Mouse (Mus musculus) kidney, postnatal 14 days (tissue): ENCODE results near the gene Trio.
A peak's percentile ranks its signal among the peaks of the same experiment; 100 is the strongest.

ENCODE experiments used
- DNase-seq: peaks from one replicate; pipeline ENCODE4 v3.0.0; 2022; ENCODE audit warnings: mixed read lengths

The Trio gene

GRCm38 (mm10) chr15:27788122-27788759 is 237.4 kb downstream of the Trio start:
- DNase-seq = no peak

- no peak for DNase-seq
Observed at GRCm38 (mm10) chr15:27787151-27787550, 238.5 kb downstream of the Trio start.

GRCm38 (mm10) chr15:27786418-27786817 is 239.2 kb downstream of the Trio start:
- no peak for DNase-seq

- DNase-seq = peak; percentile 70
Observed at GRCm38 (mm10) chr15:27785280-27786001, 240.2 kb downstream of the Trio start.

GRCm38 (mm10) chr15:27784126-27784563 is 241.5 kb downstream of the Trio start:
- DNase-seq = peak; percentile 88

GRCm38 (mm10) chr15:27783541-27784125 is 242.0 kb downstream of the Trio start:
- peak; percentile 63 for DNase-seq

GRCm38 (mm10) chr15:27783092-27783491 is 242.6 kb downstream of the Trio start:
- DNase-seq = no peak

GRCm38 (mm10) chr15:27782383-27783036 is 243.1 kb downstream of the Trio start:
- peak; percentile 87 for DNase-seq

- DNase-seq = no peak
Observed at GRCm38 (mm10) chr15:27779827-27780226, 245.8 kb downstream of the Trio start.

- DNase-seq = no peak
Observed at GRCm38 (mm10) chr15:27779398-27779797, 246.2 kb downstream of the Trio start.

- no peak for DNase-seq
Observed at GRCm38 (mm10) chr15:27778256-27778655, 247.4 kb downstream of the Trio start.

GRCm38 (mm10) chr15:27777455-27778190 is 248.0 kb downstream of the Trio start:
- no peak for DNase-seq

GRCm38 (mm10) chr15:27774481-27774880 is 251.2 kb downstream of the Trio start:
- no peak for DNase-seq

GRCm38 (mm10) chr15:27772125-27772627 is 253.5 kb downstream of the Trio start:
- DNase-seq = no peak

GRCm38 (mm10) chr15:27771581-27771980 is 254.1 kb downstream of the Trio start:
- DNase-seq = no peak

GRCm38 (mm10) chr15:27770513-27771196 is 255.0 kb downstream of the Trio start:
- no peak for DNase-seq

- no peak for DNase-seq
Observed at GRCm38 (mm10) chr15:27761416-27761815, 264.2 kb downstream of the Trio start.

- DNase-seq = no peak
Observed at GRCm38 (mm10) chr15:27760655-27761054, 265.0 kb downstream of the Trio start.

- DNase-seq = no peak
Observed at GRCm38 (mm10) chr15:27759890-27760289, 265.8 kb downstream of the Trio start.

- DNase-seq = peak; percentile 35
Observed at GRCm38 (mm10) chr15:27758680-27759079, 267.0 kb downstream of the Trio start.

GRCm38 (mm10) chr15:27756426-27756825 is 269.2 kb downstream of the Trio start:
- no peak for DNase-seq
